Comparison of ENCODE assay signal across 1 mouse cellular context in the genomic region with DNA sequence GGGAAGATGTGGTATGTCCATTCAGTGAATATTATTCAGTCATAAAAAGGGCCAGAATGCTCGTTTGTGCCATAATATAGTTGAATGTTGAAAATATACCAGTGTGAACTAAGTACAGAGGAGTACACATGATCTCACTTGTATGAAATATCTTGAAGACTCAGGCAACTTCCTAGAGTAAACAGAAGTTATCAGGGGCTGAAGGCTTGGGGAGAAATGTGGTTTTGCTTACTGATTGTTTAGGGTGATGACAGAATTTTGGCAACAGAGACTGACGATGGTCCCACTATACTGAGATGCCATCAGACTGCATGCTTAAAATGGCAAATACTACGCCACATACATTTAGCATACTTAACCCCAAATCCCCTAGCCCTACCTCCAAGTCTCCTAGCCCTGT.
TF ChIP-seq lines count a peak whose summit lies in the region.

No protein-coding gene starts in this region.

TF ChIP-seq in MEL, 35 proteins besides CTCF, POLR2A, EP300 and RAD21 (continued from another document):
- TF ChIP-seq ETS1 (IDR thresholded peaks at IDR 0.05; ENCODE audit: low read depth, low read length) (peak; percentile 92), ELF1 (IDR thresholded peaks at IDR 0.05; ENCODE audit: low read depth, low read length) (peak; percentile 18; the same call in 1 of the 2 replicates)
TF ChIP-seq in MEL: peak in this region for 21.
